Mouse (Mus musculus) urinary bladder, postnatal 36 days (tissue): ENCODE results near the gene Slc6a12.
A peak's percentile ranks its signal among the peaks of the same experiment; 100 is the strongest.

Experiments
- DNase-seq, 2 experiments: peaks; one replicate each; pipeline ENCODE4 v3.0.0; 2022; ENCODE audit warnings: low spot score in 2 of 2, mixed read lengths in 1 of 2

Slc6a12 gene

GRCm38 (mm10) chr6:121343026-121343770 lies at the start of gene Slc6a12:
Slc6a12 (plus strand) TSS chr6:121343076.
- no peak for DNase-seq

DNA sequence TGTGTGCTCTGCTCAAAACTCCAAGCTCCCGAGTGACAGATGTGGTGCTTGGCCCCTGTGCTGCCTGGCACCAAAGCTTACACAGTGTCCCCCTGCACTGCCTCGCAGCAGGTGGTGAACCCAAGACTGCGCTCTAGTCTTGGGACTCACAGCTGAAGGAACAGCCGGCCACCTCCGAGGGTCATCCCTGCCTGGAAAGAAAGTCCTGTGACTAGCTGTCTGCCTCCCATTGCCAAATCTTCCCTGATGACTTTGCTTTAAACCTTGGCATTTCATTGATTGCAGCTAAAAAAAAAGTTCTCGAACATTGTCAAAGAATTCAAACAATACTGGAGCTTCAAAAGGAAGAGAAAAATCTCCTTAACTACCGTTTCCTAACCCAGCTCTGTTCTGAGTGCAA lies 43.6 kb upstream of the Slc6a12 start:
- DNase-seq: no peak

DNA sequence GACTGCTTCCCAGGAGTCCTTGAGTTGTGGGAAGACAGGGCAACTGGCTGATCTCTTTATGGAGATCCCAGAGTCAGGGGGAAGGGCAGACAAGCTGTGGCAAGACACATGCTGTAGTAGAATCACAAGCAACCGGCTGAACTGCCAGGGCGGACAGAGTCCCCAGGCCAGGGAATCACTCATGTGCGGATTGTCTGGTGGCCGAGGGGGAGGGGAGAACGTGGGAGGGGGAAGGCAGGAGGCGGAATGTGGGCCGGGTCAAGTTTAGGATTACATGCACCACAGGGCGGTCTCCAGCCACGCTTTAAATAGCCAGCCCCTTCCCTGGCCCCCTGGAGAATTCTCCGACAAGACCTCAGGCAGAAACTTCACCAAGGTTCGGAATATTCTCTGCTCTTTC lies 42.9 kb upstream of the Slc6a12 start, which contains the start of gene Slc6a13:
Gene Slc6a13 (plus strand): TSS at position 274 of the 400 bp plus-strand sequence.
- peak in 1 of 2 experiments; percentile 15 for DNase-seq

DNA sequence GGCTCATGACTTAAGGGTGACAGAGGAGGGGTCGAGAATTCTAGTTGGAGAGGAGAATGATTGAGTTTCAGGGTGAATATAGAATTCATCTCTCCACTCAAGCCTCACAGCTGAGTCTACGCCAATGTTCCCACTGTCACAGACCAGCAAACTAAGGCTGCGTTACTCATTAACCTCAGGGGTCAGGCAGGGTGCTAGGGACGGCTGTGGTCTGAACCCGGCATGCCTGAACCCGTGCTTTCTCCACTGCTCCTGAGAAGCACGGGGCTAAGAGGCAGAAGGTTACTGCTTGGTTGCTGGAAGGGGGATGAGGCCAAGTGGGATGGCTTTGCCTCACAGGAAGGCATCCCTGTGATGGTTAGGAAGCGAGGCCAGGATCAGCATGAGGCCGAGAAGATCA lies 42.4 kb upstream of the Slc6a12 start:
- DNase-seq: no peak

GRCm38 (mm10) chr6:121303466-121304220 lies 39.2 kb upstream of the Slc6a12 start:
- no peak for DNase-seq

DNA sequence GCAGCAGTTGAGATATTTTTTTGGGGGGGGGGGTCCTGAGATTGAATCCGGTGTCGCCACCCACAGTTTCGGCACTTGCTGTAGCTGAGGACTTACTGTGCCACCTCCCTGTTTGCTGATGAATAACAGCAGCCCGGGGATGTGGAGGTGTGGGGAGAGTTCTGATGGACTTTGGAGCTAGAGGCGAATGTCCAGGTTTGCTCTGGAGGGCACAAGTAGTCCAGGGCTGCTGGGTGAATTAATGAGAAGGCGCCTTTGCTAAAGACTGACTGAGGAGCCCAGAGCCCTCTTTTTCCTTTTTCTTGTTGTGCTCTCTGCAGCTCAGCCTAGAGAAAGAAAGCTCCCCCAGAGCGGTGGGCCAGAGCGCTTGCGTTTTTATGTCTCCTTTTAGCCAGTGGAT lies 38.2 kb upstream of the Slc6a12 start:
- DNase-seq: no peak

GRCm38 (mm10) chr6:121305571-121305970 lies 37.3 kb upstream of the Slc6a12 start:
- no peak for DNase-seq

GRCm38 (mm10) chr6:121310984-121311383 lies 31.9 kb upstream of the Slc6a12 start:
- no peak for DNase-seq

DNA sequence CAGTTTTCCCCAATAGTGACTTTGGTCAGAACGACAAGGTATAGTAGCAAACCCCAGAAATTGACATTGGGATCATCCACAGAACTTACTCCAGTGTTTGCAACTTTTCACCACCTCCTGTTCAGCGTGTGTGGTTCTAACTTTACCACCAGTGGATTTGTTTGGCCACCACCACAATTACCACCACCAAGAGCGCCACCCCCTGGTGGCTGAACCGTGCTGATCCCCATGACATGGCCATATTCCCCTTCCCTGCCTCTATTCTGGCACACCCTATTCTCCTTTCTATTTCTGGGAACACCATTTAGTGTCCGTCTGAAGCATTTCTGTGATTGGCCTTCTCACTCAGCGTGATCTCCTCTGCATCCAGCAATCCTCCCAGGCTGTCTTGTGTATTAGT lies 23.8 kb upstream of the Slc6a12 start:
- no peak for DNase-seq

DNA sequence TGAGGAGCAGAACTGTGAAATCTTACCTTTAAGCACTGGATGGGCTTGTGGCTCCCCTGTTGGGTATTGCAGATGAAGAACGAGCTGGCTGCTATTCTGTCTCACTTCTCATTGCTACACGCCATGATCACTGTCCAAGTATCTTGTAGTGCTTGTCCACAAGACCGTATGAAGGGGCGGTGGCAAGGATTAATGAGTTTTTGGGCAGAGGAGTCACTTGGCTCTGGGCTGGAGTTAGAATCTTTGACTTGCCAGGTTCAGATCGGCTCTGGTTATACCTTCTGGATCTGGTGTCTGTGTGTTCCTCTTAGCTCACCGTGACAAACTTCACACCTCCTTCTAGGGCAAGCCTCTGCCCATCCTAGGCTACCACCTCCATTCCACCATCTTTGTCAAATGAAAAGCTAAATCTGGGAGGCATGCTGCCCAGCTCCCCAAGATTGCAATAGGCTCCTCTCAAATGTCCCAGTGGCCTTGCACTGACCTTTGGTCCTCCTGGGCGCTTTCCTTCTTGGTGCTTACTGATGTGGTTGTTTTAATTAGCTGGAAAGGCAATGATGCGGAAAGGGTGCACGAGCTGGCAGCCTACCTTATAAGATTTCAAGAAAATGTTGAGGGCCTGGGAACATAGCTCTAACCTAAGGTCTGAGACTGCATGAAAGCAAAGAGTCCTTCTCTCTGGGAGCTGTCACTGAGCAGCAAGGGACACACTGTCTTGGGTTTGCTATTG lies 20.3 kb upstream of the Slc6a12 start:
- DNase-seq: no peak

DNA sequence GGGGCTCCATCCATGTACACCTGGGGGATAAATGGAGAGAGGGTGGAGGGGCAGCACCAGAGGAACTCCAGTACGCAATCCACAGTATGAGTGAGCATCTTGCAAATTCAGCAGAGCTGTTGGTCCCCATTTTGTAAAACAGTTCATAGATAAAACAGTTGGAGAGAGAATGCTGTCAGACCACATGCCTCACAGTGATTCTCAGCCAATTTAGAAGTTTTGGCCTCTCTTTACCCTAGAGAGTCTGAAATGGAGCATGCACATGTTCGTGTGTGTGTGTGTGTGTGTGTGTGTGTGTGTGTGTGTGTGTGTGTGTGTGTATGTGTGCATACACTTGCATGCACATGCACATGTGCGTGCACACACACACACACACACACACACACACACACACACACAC lies 17.6 kb upstream of the Slc6a12 start:
- no peak for DNase-seq

- no peak for DNase-seq
Observed at GRCm38 (mm10) chr6:121325740-121326139, 17.1 kb upstream of the Slc6a12 start.

DNA sequence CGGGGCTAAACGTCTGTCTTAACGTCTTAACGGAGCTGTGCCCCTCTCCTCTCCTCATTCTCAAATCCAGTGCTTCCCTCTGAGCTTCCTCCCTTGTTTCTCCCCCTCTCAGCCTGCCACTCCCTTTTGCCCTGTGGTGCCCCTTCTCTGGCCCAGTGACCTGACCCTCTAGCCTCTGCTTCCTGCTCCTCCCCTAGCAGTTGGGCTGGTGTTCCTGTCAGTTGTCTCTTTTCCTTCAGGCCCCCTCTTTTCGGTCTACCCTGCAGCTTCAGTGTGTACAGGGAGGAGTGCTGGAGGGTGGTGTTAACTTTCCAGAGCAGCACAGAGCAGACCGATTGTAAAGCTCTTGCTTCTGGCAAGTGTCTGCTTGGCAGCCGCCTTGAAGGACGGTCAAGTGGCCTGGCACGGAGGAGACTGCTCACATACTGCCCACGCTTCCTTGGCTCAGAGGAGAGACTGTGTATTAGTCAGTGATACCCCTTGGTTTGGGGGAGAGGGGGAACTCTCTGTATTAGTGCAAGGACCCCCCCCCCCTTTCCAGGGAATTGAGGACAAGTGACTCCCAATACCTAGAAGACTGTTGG lies 16.3 kb upstream of the Slc6a12 start:
- DNase-seq: no peak

DNA sequence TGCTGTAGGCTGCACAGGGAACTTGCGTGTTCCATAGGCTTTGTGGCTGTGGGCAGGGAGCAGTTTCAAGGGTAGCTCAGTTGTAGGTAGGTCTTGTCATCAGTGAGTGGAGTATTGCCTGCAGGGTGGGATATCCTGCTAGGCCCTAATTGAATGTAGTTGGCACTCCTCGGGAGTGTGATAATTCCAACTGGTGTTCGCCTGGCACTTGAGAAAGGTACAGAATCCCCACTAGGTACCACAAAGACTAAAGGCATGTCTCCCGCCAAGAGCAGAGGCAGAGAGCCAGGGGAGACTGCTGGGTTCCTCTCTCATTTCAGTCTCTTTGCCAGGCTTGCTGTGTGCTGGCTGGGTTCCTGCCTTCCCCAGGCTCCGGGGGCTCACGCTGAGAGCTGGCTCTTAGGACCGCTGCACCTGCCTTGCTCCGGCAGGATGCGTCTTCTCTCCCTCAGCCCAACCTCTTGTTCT lies 14.4 kb upstream of the Slc6a12 start:
- DNase-seq: no peak

- DNase-seq: no peak
Observed at GRCm38 (mm10) chr6:121329848-121330508, 12.9 kb upstream of the Slc6a12 start.

DNA sequence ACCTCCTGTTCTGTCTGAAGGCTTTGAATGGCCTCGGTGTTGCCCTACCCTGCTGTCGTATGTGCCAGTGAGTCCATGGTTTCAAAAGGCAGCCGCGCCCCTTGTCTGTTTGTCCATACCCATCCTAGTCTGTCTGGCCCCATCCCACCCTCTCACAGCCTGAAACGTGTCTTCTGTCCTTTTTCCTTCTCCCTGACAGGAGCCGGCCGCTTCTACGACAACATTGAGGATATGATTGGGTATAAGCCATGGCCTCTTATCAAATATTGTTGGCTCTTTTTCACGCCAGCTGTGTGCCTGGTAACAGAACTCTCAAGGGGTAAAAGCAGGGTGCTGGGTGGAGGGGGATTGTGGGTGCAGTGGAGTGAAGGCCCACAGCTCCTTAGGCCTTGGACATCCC lies 7.0 kb upstream of the Slc6a12 start:
- no peak for DNase-seq

- no peak for DNase-seq
Observed at GRCm38 (mm10) chr6:121336558-121336957, 6.3 kb upstream of the Slc6a12 start.

DNA sequence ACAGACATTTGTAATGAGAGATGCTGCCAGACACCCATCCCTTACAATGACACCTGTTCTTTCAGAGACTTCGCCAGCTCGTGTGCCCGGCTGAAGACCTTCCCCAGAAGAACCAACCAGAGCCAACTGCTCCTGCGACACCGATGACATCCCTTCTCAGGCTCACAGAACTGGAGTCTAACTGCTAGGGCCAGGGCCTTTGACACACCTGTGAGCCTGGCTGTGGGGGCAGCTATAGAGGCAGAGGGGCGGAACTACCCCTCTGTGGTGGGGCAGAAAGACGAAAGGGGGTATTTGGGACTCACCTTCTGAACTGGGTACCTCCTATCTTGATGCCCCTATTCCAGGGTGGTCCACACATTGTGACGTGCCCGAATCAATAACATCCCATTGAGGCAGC lies 5.6 kb upstream of the Slc6a12 start:
- DNase-seq: no peak

DNA sequence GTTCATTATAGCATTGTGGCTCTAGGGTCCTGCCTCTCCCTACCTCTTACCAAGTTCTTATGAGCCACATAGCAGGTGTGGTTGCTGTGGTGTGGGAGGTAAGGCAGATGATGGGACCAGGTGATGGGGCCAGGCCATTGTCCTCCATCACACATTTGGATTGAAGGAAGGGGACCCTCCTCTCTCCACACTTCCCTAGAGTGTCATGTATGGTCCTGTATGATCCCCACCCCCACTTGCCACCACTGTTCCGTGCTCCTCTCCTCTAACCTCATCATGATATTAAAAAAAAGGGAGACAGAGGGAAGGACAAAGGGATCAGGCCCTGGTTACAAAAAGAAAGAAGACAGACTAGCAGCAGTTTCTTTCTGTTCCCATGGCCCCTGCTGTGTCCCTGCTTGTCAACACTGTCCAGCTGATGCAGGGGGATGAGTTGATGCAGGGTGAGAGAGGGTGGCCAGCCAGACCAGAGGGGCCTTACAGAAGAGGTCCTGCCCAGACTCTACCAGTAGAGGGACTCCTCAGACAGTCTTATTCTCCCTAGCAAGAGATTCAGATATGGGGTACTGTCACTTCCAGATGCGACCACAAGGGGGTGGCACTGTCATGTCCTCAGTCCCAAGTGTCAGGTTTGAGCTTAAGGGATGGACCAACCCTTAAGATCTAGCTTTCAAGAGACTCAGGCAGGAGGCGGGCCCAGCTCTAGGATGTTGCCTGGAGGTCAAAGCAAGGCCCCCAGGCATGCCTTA lies 4.9 kb upstream of the Slc6a12 start:
- DNase-seq: peak; percentile 50 to 66

- no peak for DNase-seq
Observed at GRCm38 (mm10) chr6:121338519-121338896, 4.4 kb upstream of the Slc6a12 start.

GRCm38 (mm10) chr6:121341650-121342049 lies 1.2 kb upstream of the Slc6a12 start:
- no peak for DNase-seq
